Mouse (Mus musculus) embryo, embryonic 11.5 days (tissue): ENCODE results near the gene Slc25a34.
A peak's percentile ranks its signal among the peaks of the same experiment; 100 is the strongest.

Source experiments
- DNase-seq: peaks from one replicate; pipeline ENCODE4 v3.0.0-alpha.2; 2012; ENCODE audit warnings: low read depth, low spot score

Gene Slc25a34

GRCm38 (mm10) chr4:141623666-141624065, at the start of gene Slc25a34:
Slc25a34 (minus strand) TSS chr4:141623821.
- DNase-seq: no peak

GRCm38 (mm10) chr4:141672325-141672724, 48.7 kb upstream of the Slc25a34 start:
- no peak for DNase-seq

GRCm38 (mm10) chr4:141671389-141671788, 47.8 kb upstream of the Slc25a34 start:
- DNase-seq: no peak

- DNase-seq: no peak
These were observed 46.5 kb upstream of the Slc25a34 start for GRCm38 (mm10) chr4:141669898-141670712.

- no peak for DNase-seq
These were observed 41.2 kb upstream of the Slc25a34 start, which contains the start of gene Plekhm2 for GRCm38 (mm10) chr4:141664799-141665198. Plekhm2 (minus strand) TSS chr4:141664899.

GRCm38 (mm10) chr4:141664011-141664745, 40.6 kb upstream of the Slc25a34 start:
- DNase-seq: peak; percentile 32

GRCm38 (mm10) chr4:141663122-141663931, 39.7 kb upstream of the Slc25a34 start:
- no peak for DNase-seq

- no peak for DNase-seq
These were observed 37.3 kb upstream of the Slc25a34 start for GRCm38 (mm10) chr4:141660884-141661283.

GRCm38 (mm10) chr4:141659739-141660138, 36.1 kb upstream of the Slc25a34 start:
- DNase-seq: no peak

GRCm38 (mm10) chr4:141658846-141659484, 35.3 kb upstream of the Slc25a34 start:
- DNase-seq: no peak

- DNase-seq: no peak
These were observed 33.3 kb upstream of the Slc25a34 start for GRCm38 (mm10) chr4:141656932-141657331.

- no peak for DNase-seq
These were observed 32.4 kb upstream of the Slc25a34 start for GRCm38 (mm10) chr4:141655908-141656608.

- DNase-seq: no peak
These were observed 30.9 kb upstream of the Slc25a34 start for GRCm38 (mm10) chr4:141654509-141654908.

- DNase-seq: no peak
These were observed 30.2 kb upstream of the Slc25a34 start for GRCm38 (mm10) chr4:141653813-141654212.

GRCm38 (mm10) chr4:141653044-141653443, 29.4 kb upstream of the Slc25a34 start:
- no peak for DNase-seq

GRCm38 (mm10) chr4:141651944-141652343, 28.3 kb upstream of the Slc25a34 start:
- no peak for DNase-seq

- DNase-seq: no peak
These were observed 27.7 kb upstream of the Slc25a34 start for GRCm38 (mm10) chr4:141651286-141651685.

GRCm38 (mm10) chr4:141649244-141649643, 25.6 kb upstream of the Slc25a34 start:
- no peak for DNase-seq

GRCm38 (mm10) chr4:141648262-141648661, 24.6 kb upstream of the Slc25a34 start:
- DNase-seq: no peak

- DNase-seq: no peak
These were observed 23.6 kb upstream of the Slc25a34 start for GRCm38 (mm10) chr4:141647187-141647586.

GRCm38 (mm10) chr4:141645988-141646387, 22.4 kb upstream of the Slc25a34 start:
- DNase-seq: no peak
